Mouse (Mus musculus) spleen, postnatal 10 days (tissue): Measurements from ENCODE around the gene Sertad1.
"Not testable (repeated sequence)": the region's sequence is repeated elsewhere in the genome, so short reads cannot be mapped to it uniquely, and the experiment has no call there.

Source experiments
- DNase-seq, 2 experiments: peaks; one replicate each; pipeline ENCODE4 v3.0.0; 2021 to 2022; ENCODE audit warnings: low spot score in 2 of 2

The Sertad1 gene

GRCm38 (mm10) chr7:27473156-27473834, 13.4 kb upstream of the Sertad1 start, which contains the start of gene Sertad3:
Gene Sertad3 (plus strand): TSS chr7:27473768.
- peak; percentile 98 to 99 for DNase-seq

GRCm38 (mm10) chr7:27473835-27474489, 12.7 kb upstream of the Sertad1 start:
- DNase-seq: no peak

- peak; percentile 94 to 99 for DNase-seq
Observed at GRCm38 (mm10) chr7:27474490-27474954, 12.2 kb upstream of the Sertad1 start.

- peak in 1 of 2 experiments; percentile 9 for DNase-seq
Observed at GRCm38 (mm10) chr7:27475596-27475995, 11.1 kb upstream of the Sertad1 start.

- DNase-seq: peak in 1 of 2 experiments; percentile 3
Observed at GRCm38 (mm10) chr7:27476098-27476635, 10.5 kb upstream of the Sertad1 start.

- no peak for DNase-seq
Observed at GRCm38 (mm10) chr7:27478561-27478960, 8.1 kb upstream of the Sertad1 start.

- no peak for DNase-seq
Observed at GRCm38 (mm10) chr7:27479750-27480149, 7.0 kb upstream of the Sertad1 start.

- no peak for DNase-seq
Observed at GRCm38 (mm10) chr7:27480506-27480905, 6.2 kb upstream of the Sertad1 start.

GRCm38 (mm10) chr7:27480927-27481626, 5.6 kb upstream of the Sertad1 start:
- peak in 1 of 2 experiments; percentile 7 for DNase-seq

- DNase-seq: peak; percentile 76 to 84
Observed at GRCm38 (mm10) chr7:27481627-27481969, 5.1 kb upstream of the Sertad1 start.

GRCm38 (mm10) chr7:27483860-27484259, 2.9 kb upstream of the Sertad1 start:
- DNase-seq: no peak

GRCm38 (mm10) chr7:27486102-27486769, 474 bp upstream of the Sertad1 start:
- DNase-seq: peak; percentile 53 to 56

- DNase-seq: peak in 1 of 2 experiments; percentile 63
Observed at GRCm38 (mm10) chr7:27487740-27488268, 1.1 kb downstream of the Sertad1 start.

- DNase-seq: peak in 1 of 2 experiments; percentile 27
Observed at GRCm38 (mm10) chr7:27489270-27489869, 2.7 kb downstream of the Sertad1 start.

GRCm38 (mm10) chr7:27490227-27490542, 3.5 kb downstream of the Sertad1 start:
- no peak for DNase-seq

- peak; percentile 94 to 96 for DNase-seq
Observed at GRCm38 (mm10) chr7:27490543-27491329, 4.0 kb downstream of the Sertad1 start.

- DNase-seq: peak in 1 of 2 experiments; percentile 6
Observed at GRCm38 (mm10) chr7:27491856-27492255, 5.1 kb downstream of the Sertad1 start.

- DNase-seq: no peak
Observed at GRCm38 (mm10) chr7:27493022-27493421, 6.3 kb downstream of the Sertad1 start.

GRCm38 (mm10) chr7:27493450-27493849, 6.7 kb downstream of the Sertad1 start:
- DNase-seq: no peak

- DNase-seq: not testable (repeated sequence)
Observed at GRCm38 (mm10) chr7:27494659-27495367, 8.1 kb downstream of the Sertad1 start.
